ENCODE assay signal across 8 mouse cellular contexts in genomic region chr1:177259038-177259600, GRCm38 (mm10). TPM values are rescaled to one million over a fixed set of nuclear protein-coding genes. Genes with fewer than 3 reads are reported as not detected.
A peak's percentile ranks its signal among the peaks of the same experiment; 100 is the strongest.
DNase-seq lines count a peak whose midpoint lies in the region; ATAC-seq and TF ChIP-seq lines count a peak whose summit lies in the region.

No protein-coding gene starts in this region.

- intact Hi-C loops in gastrocnemius, postnatal 36 days (cut with DNase I), result no loop called here

- no peaks in the 10 kb centered on the region for H3K9me3 ChIP-seq in lung, embryonic 15.5 days
- no peaks in the 10 kb centered on the region for H3K9me3 ChIP-seq in embryonic facial prominence, embryonic 15.5 days (replicated peaks)
- no peaks in the 10 kb centered on the region for H3K9me3 ChIP-seq in intestine, postnatal 0 days (ENCODE audit: control insufficient read depth)

- TF ChIP-seq POLR2A in olfactory bulb, adult 2 months (IDR thresholded peaks at IDR 0.05; ENCODE audit: insufficient read depth, low read depth, low read length), result no peak

- peak overlapping the region; percentile 95 for H3K4me3 ChIP-seq in lung, embryonic 15.5 days
- peak overlapping the region; percentile 83 for H3K4me3 ChIP-seq in embryonic facial prominence, embryonic 15.5 days (replicated peaks)
- H3K4me3 ChIP-seq in intestine, postnatal 0 days (ENCODE audit: low read depth, low read length), result peak overlapping the region; percentile 82
- H3K4me3 ChIP-seq in olfactory bulb, adult 2 months (ENCODE audit: insufficient read depth, low read depth, low read length), result peak overlapping the region; percentile 85

- no peaks in the 10 kb centered on the region for H3K36me3 ChIP-seq in lung, embryonic 15.5 days
- H3K36me3 ChIP-seq in embryonic facial prominence, embryonic 15.5 days, result no peaks in the 10 kb centered on the region
- H3K36me3 ChIP-seq in intestine, postnatal 0 days (ENCODE audit: control insufficient read depth, insufficient read depth), result no peaks in the 10 kb centered on the region

- no peak for ATAC-seq in lung, embryonic 15.5 days (ENCODE audit: borderline replicate concordance, extremely low read depth, low FRiP score, low TSS enrichment)
- ATAC-seq in embryonic facial prominence, embryonic 15.5 days (ENCODE audit: insufficient number of reproducible peaks, low FRiP score, low TSS enrichment, low read depth), result no peak
- no peak for ATAC-seq in intestine, postnatal 0 days

- peak overlapping the region; percentile 76 for H3K9ac ChIP-seq in lung, embryonic 15.5 days
- peak overlapping the region; percentile 63 for H3K9ac ChIP-seq in embryonic facial prominence, embryonic 15.5 days
- H3K9ac ChIP-seq in intestine, postnatal 0 days (ENCODE audit: low read depth, low read length), result peak overlapping the region; percentile 79; the same call in 1 of the 2 replicates

- H3K4me2 ChIP-seq in lung, embryonic 15.5 days, result peak overlapping the region; percentile 90
- peak overlapping the region; percentile 89 for H3K4me2 ChIP-seq in embryonic facial prominence, embryonic 15.5 days (replicated peaks)
- H3K4me2 ChIP-seq in intestine, postnatal 0 days (replicated peaks; ENCODE audit: low read depth), result peak overlapping the region; percentile 93

- H3K27me3 ChIP-seq in lung, embryonic 15.5 days, result no peaks in the 10 kb centered on the region
- no peaks in the 10 kb centered on the region for H3K27me3 ChIP-seq in embryonic facial prominence, embryonic 15.5 days
- H3K27me3 ChIP-seq in intestine, postnatal 0 days (replicated peaks; ENCODE audit: control insufficient read depth, insufficient read depth, low read length), result peaks cover 13% of the 10 kb centered on the region

- DNase-seq in lung, postnatal 4 days, result no peak
- DNase-seq in adrenal gland, postnatal 4 days (ENCODE audit: low spot score in 2 of 2), result no peak
- DNase-seq in embryo, embryonic 11 days, result no peak
- DNase-seq in gastrocnemius, postnatal 36 days, result no peak

- no peak for TF ChIP-seq CTCF in intestine, postnatal 0 days (IDR thresholded peaks at IDR 0.05; ENCODE audit: low read depth)
- no peak for TF ChIP-seq CTCF in olfactory bulb, adult 2 months (IDR thresholded peaks at IDR 0.05; ENCODE audit: insufficient read depth, low read depth, low read length)

- 18% methylated on average over 16 of the region's 16 CpGs for WGBS in lung, embryonic 15.5 days
- WGBS in embryonic facial prominence, embryonic 15.5 days, result 25% methylated on average over 16 of the region's 16 CpGs
- 18% methylated on average over 16 of the region's 16 CpGs for WGBS in intestine, postnatal 0 days
- WGBS in olfactory bulb, adult 2 months, result 27% methylated on average over 16 of the region's 16 CpGs

- H3K4me1 ChIP-seq in lung, embryonic 15.5 days, result 0 out of 2 replicates have a peak, but pooled peaks cover 3% of the 10 kb centered on the region
- H3K4me1 ChIP-seq in embryonic facial prominence, embryonic 15.5 days, result 0 out of 2 replicates have a peak, but pooled peaks cover 5% of the 10 kb centered on the region
- H3K4me1 ChIP-seq in intestine, postnatal 0 days (replicated peaks; ENCODE audit: control insufficient read depth, insufficient read depth, low read length), result no peaks in the 10 kb centered on the region
- H3K4me1 ChIP-seq in olfactory bulb, adult 2 months (ENCODE audit: control insufficient read depth, insufficient read depth, low read length), result peaks cover 4% of the 10 kb centered on the region; the same call in 1 of the 2 replicates

- H3K27ac ChIP-seq in lung, embryonic 15.5 days, result peak overlapping the region; percentile 97
- peak overlapping the region; percentile 92 for H3K27ac ChIP-seq in embryonic facial prominence, embryonic 15.5 days (replicated peaks)
- peak overlapping the region; percentile 84; the same call in 1 of the 2 replicates for H3K27ac ChIP-seq in intestine, postnatal 0 days (ENCODE audit: low read depth, low read length)
- H3K27ac ChIP-seq in olfactory bulb, adult 2 months (ENCODE audit: insufficient read depth, low read depth, low read length), result no peak overlapping the region

RNA-seq across cellular contexts. Expression of gene Akt3, which starts 1.1 kb away (rescaled TPM):
- 4.6 and 5.3 TPM in 2 replicates for polyA plus RNA-seq in lung, embryonic 15.5 days (2015; fragmentation: Nextera tagmentation; extraction: Ambion mirVana)
- 5.2 and 6.0 TPM in 2 replicates for polyA plus RNA-seq in embryonic facial prominence, embryonic 15.5 days (2015; fragmentation: Nextera tagmentation; extraction: Ambion mirVana)
- 1.7 and 2.2 TPM in 2 replicates for polyA plus RNA-seq in intestine, postnatal 0 days (2015; fragmentation: Nextera tagmentation; extraction: Ambion mirVana)
- polyA plus RNA-seq in olfactory bulb, adult 2 months (2012; ENCODE audit: insufficient read depth, insufficient read length, low replicate concordance, missing spikeins), result 195 and 204 TPM in 2 replicates
- total RNA-seq in adrenal gland, postnatal 4 days (2021), result 10 to 100 TPM; 40.8 to 41.3 TPM
- total RNA-seq in gastrocnemius, postnatal 36 days (2021), result 10 to 100 TPM in 1 of 2 experiments, 1 to 10 TPM in 1; 9.5 to 10.5 TPM

Comparison
In these comparisons a context has a peak if more than half of its experiments do, and no peak if none do; other contexts are left out.
1. RNA of gene Akt3, which starts 1.1 kb away (polyA plus RNA-seq): 195 to 204 TPM in olfactory bulb, adult 2 months; 4.6 to 5.3 TPM in lung, embryonic 15.5 days, 5.2 to 6.0 TPM in embryonic facial prominence, embryonic 15.5 days and 1.7 to 2.2 TPM in intestine, postnatal 0 days; every median in the first group is over 10 times any median in the second.
2. Peak in every context shown above with its lines, with median percentiles within 50 percentile points of each other: H3K4me2 ChIP-seq, H3K4me3 ChIP-seq and H3K9ac ChIP-seq.